Mouse (Mus musculus): ENCODE measurements around the gene Srrm1. TPM values are rescaled to one million over a fixed set of nuclear protein-coding genes. Genes with fewer than 3 reads are reported as not detected.

The Srrm1 gene
- polyA plus RNA-seq, 1 experiment, result 160 TPM

DNA sequence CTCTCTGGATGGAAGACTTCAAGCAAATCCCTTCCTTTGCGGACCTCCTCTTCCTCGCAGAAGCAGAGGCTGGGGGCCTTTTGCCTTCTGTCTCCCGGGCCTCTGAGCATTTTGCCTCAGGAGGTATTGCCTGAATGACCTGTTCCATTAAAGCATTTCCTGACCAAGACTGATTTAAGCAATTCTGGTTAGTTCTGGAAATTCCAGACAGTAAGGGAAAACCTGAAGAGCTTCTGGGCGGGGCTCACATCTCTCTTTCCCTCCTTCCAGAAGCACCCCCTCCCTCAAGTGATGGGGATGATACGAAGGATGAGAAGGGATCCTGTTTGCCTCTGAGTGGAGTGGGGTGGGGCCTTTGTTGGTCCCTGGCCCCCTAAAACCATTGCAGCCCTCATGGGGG is 43.4 kb downstream of the Srrm1 start:
- no peak overlapping the region for H3K27ac ChIP-seq (ENCODE audit: insufficient read depth, low read length)
- no peak for TF ChIP-seq POLR2A (IDR thresholded peaks at IDR 0.05; ENCODE audit: low read depth, low read length)
- no peak for TF ChIP-seq CTCF (IDR thresholded peaks at IDR 0.05; ENCODE audit: borderline replicate concordance, insufficient read depth, low read length)
- H3K4me1 ChIP-seq (ENCODE audit: control insufficient read depth, insufficient read depth, low read length), result peaks cover 9% of the 10 kb centered on the region
- no peak overlapping the region for H3K4me3 ChIP-seq (ENCODE audit: insufficient read depth, low read length)

DNA sequence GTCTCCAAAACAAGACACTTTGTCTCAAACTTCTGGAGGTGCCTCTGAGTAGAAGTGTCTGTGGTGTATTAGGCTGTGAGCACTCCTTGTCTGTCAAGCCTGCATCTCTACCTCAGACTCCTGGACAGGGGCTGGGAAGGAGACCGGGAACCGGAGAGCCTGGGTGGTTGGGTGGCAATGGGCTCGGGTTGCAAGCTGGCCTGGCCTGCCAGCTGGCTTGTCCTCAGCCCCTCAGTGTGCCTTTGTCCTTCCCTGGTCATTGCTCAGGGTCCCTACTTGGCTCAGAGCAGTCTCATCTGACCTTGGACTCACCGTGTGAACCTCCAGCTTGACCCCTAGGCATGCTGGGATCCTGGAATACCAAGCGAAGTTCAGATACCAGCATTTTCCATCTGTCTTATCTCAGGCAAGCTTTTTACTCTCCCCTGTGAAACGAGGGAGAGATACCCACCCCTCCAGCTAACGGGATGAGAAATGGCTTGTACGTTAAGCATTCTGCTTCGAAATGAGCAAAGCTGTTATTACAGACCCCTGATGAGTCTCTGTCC is 43.9 kb downstream of the Srrm1 start:
- no peak for TF ChIP-seq POLR2A (IDR thresholded peaks at IDR 0.05; ENCODE audit: low read depth, low read length)
- TF ChIP-seq CTCF (IDR thresholded peaks at IDR 0.05; ENCODE audit: borderline replicate concordance, insufficient read depth, low read length), result no peak
- no peak overlapping the region for H3K27ac ChIP-seq (ENCODE audit: insufficient read depth, low read length)
- H3K4me3 ChIP-seq (ENCODE audit: insufficient read depth, low read length), result no peak overlapping the region
- H3K4me1 ChIP-seq (ENCODE audit: control insufficient read depth, insufficient read depth, low read length), result peaks cover 9% of the 10 kb centered on the region

DNA sequence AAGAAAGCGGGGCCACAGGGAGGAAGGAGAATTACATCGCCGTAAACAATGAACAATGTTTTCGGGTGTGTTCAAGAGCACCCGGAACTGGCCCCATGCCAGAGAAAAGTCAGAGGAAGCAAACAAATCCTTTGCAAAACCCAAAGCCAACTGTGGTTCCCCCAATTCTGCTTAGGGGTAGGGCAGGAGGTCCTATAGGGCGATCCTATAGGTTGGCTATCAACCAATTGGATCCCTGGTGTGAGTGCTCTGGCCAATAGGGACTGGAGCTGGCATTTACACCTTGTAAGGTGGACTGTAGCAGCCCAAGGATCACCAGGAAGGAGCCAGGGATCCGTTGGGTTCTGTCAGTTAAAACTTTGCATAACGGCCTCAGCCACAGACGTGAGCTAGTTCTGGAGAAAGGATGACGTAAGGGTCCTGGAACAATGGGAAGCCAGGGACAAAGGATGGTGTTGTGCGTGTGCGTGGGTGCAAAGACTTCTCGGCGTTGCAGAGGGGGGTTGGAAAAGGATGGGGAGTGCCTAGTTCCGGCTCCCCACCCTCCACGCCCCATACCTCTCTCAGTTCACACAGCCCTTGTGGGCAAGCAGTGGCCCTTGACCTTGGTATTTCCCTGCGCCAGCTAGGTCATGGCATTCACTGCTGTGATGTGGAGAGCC is 46.0 kb downstream of the Srrm1 start:
- H3K27ac ChIP-seq (ENCODE audit: insufficient read depth, low read length), result no peak overlapping the region
- TF ChIP-seq CTCF (IDR thresholded peaks at IDR 0.05; ENCODE audit: borderline replicate concordance, insufficient read depth, low read length) (no peak), POLR2A (IDR thresholded peaks at IDR 0.05; ENCODE audit: low read depth, low read length) (no peak)

GRCm38 (mm10) chr4:135306533-135306932 is 46.6 kb downstream of the Srrm1 start:
- TF ChIP-seq CTCF (IDR thresholded peaks at IDR 0.05; ENCODE audit: borderline replicate concordance, insufficient read depth, low read length) (no peak), POLR2A (IDR thresholded peaks at IDR 0.05; ENCODE audit: low read depth, low read length) (no peak)
- peaks cover 5% of the 10 kb centered on the region; the same call in 1 of the 2 replicates for H3K4me1 ChIP-seq (ENCODE audit: control insufficient read depth, insufficient read depth, low read length)
- H3K27ac ChIP-seq (ENCODE audit: insufficient read depth, low read length), result no peak overlapping the region
- H3K4me3 ChIP-seq (ENCODE audit: insufficient read depth, low read length), result no peak overlapping the region

More for the DNA sequence above, 46.0 kb downstream of the Srrm1 start:
- Histone ChIP-seq H3K4me1 (ENCODE audit: control insufficient read depth, insufficient read depth, low read length) (peaks cover 2% of the 10 kb centered on the region; the same call in 1 of the 2 replicates), H3K4me3 (ENCODE audit: insufficient read depth, low read length) (no peak overlapping the region)

GRCm38 (mm10) chr4:135302261-135302660 is 50.9 kb downstream of the Srrm1 start:
- no peak for TF ChIP-seq POLR2A (IDR thresholded peaks at IDR 0.05; ENCODE audit: low read depth, low read length)
- no peak for TF ChIP-seq CTCF (IDR thresholded peaks at IDR 0.05; ENCODE audit: borderline replicate concordance, insufficient read depth, low read length)
- Histone ChIP-seq H3K4me3 (ENCODE audit: insufficient read depth, low read length) (no peak overlapping the region), H3K4me1 (ENCODE audit: control insufficient read depth, insufficient read depth, low read length) (peaks cover 8% of the 10 kb centered on the region; the same call in 1 of the 2 replicates), H3K27ac (ENCODE audit: insufficient read depth, low read length) (no peak overlapping the region)

GRCm38 (mm10) chr4:135301166-135301565 is 52.0 kb downstream of the Srrm1 start:
- H3K27ac ChIP-seq (ENCODE audit: insufficient read depth, low read length), result peak overlapping the region; percentile 69
- H3K4me1 ChIP-seq (ENCODE audit: control insufficient read depth, insufficient read depth, low read length), result peaks cover 8% of the 10 kb centered on the region; the same call in 1 of the 2 replicates
- H3K4me3 ChIP-seq (ENCODE audit: insufficient read depth, low read length), result no peak overlapping the region
- no peak for TF ChIP-seq CTCF (IDR thresholded peaks at IDR 0.05; ENCODE audit: borderline replicate concordance, insufficient read depth, low read length)

GRCm38 (mm10) chr4:135300248-135301041 is 52.7 kb downstream of the Srrm1 start:
- no peak overlapping the region for H3K4me3 ChIP-seq (ENCODE audit: insufficient read depth, low read length)
- H3K4me1 ChIP-seq (ENCODE audit: control insufficient read depth, insufficient read depth, low read length), result peaks cover 8% of the 10 kb centered on the region; the same call in 1 of the 2 replicates
- H3K27ac ChIP-seq (ENCODE audit: insufficient read depth, low read length), result peak overlapping the region; percentile 69; the same call in 1 of the 2 replicates
- TF ChIP-seq POLR2A (IDR thresholded peaks at IDR 0.05; ENCODE audit: low read depth, low read length) (no peak), CTCF (IDR thresholded peaks at IDR 0.05; ENCODE audit: borderline replicate concordance, insufficient read depth, low read length) (no peak)

DNA sequence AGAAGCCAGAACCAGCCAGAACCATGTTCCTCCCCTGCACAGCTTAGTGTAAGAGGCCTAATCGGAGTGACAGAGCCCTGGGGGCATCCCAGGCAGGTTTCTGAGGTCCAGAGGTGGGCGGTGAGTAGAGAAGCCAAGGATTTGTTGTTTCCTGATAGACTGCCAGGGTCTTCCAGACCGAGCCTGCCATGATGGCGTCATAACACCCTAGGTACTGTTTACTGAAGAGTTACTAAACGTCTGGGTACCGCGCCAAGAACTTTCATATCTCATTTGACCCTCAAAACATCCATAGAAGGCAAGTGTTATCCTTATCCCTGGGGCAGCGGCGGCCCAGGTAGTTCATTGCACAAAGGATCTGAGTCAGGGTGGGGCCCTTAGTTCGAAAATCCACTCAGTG is 54.4 kb downstream of the Srrm1 start:
- Histone ChIP-seq H3K4me3 (ENCODE audit: insufficient read depth, low read length) (no peak overlapping the region), H3K27ac (ENCODE audit: insufficient read depth, low read length) (no peak overlapping the region), H3K4me1 (ENCODE audit: control insufficient read depth, insufficient read depth, low read length) (peaks cover 8% of the 10 kb centered on the region; the same call in 1 of the 2 replicates)
- TF ChIP-seq CTCF (IDR thresholded peaks at IDR 0.05; ENCODE audit: borderline replicate concordance, insufficient read depth, low read length) (no peak), POLR2A (IDR thresholded peaks at IDR 0.05; ENCODE audit: low read depth, low read length) (no peak)

DNA sequence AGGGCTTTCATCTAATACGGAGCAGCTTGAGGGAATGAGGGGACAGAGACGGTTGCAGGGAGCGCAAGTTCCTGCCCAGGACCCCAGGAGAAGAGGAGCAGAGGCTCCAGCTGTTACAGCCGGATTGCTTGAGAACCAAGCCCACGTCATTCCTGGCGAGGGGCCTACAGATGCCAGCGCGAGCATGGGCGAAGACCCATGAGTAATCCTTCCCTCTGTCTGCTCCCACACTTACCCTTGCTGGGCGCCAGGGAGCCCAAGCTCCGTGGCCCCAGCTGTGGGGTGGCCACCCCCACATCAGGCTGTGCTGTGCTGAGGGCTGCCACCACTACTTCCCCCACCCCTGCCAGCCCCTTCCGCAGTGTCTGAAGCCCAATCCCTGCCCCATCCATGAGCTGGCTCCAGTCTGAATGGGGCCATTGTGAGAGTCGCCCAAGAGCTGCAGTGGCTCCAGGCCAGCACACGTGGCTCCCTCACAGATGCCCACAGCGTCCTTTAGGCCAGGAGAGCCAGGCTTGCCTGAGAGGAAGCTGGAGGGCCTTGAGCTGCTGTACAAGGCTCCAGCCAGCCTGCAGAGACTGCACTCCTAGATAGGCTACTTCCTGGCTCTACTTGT is 55.1 kb downstream of the Srrm1 start:
- Histone ChIP-seq H3K4me1 (ENCODE audit: control insufficient read depth, insufficient read depth, low read length) (peaks cover 8% of the 10 kb centered on the region; the same call in 1 of the 2 replicates), H3K27ac (ENCODE audit: insufficient read depth, low read length) (peak overlapping the region; percentile 48), H3K4me3 (ENCODE audit: insufficient read depth, low read length) (no peak overlapping the region)
- TF ChIP-seq POLR2A (IDR thresholded peaks at IDR 0.05; ENCODE audit: low read depth, low read length), result no peak
- TF ChIP-seq CTCF (IDR thresholded peaks at IDR 0.05; ENCODE audit: borderline replicate concordance, insufficient read depth, low read length), result no peak
